Mouse (Mus musculus) forebrain, postnatal 0 days (tissue): ENCODE data around the gene Slc39a11. TPM values are rescaled to one million over a fixed set of nuclear protein-coding genes. Genes with fewer than 3 reads are reported as not detected.

ENCODE experiments used
- ATAC-seq: fragments of 200-750 bp; cut with Nextera tagmentation; 2 replicates; pipeline ENCODE4 v1.8.0; 2017; ENCODE audit warnings: mild to moderate bottlenecking, moderate library complexity
- DNase-seq: peaks from one replicate; pipeline ENCODE4 v3.0.0-alpha.2; 2015
- H3K27ac ChIP-seq: fragments of 300-500 bp; sonication (generic); 2 replicates; pipeline ENCODE4 v1.5.1; 2014; ENCODE audit warnings: low read depth, mild to moderate bottlenecking, antibody characterized with exemption, low read length, moderate library complexity, mixed read lengths
- H3K27me3 ChIP-seq: fragments of 300-500 bp; sonication (generic); 2 replicates; pipeline ENCODE4 v1.6.1; 2014; ENCODE audit warnings: mild to moderate bottlenecking, low read length, mixed read lengths; ENCODE audit not compliant: insufficient read depth
- H3K36me3 ChIP-seq: fragments of 300-500 bp; sonication (generic); 2 replicates; pipeline ENCODE4 v1.6.1; 2014; ENCODE audit warnings: mild to moderate bottlenecking, moderate library complexity; ENCODE audit not compliant: insufficient read depth
- H3K4me1 ChIP-seq: fragments of 300-500 bp; sonication (generic); 2 replicates; pipeline ENCODE4 v1.6.1; 2014; ENCODE audit warnings: antibody characterized with exemption; ENCODE audit not compliant: insufficient read depth
- H3K4me2 ChIP-seq: fragments of 300-500 bp; sonication (generic); 2 replicates; pipeline ENCODE4 v1.6.1; 2014; ENCODE audit warnings: low read depth, mild to moderate bottlenecking, moderate library complexity
- H3K4me3 ChIP-seq: fragments of 300-500 bp; sonication (generic); 2 replicates; pipeline ENCODE4 v1.5.1; 2014; ENCODE audit warnings: low read depth, low read length, mixed read lengths
- H3K9ac ChIP-seq: fragments of 300-500 bp; sonication (generic); 2 replicates; pipeline ENCODE4 v1.6.1; 2014; ENCODE audit warnings: mild to moderate bottlenecking
- H3K9me3 ChIP-seq: fragments of 300-500 bp; sonication (generic); 2 replicates; pipeline ENCODE4 v1.6.1; 2016; ENCODE audit warnings: low read length
- CTCF ChIP-seq: sonication (generic); IDR thresholded peaks from 2 replicates; pipeline ENCODE4 v1.5.1; 2016; ENCODE audit warnings: antibody characterized with exemption, control low read depth, low read depth
- WGBS: fragments of 180-500 bp; shearing (Covaris S2); extraction: QIAGEN DNeasy Blood & Tissue Kit; methylation state at CpG from one replicate; pipeline ENCODE4 v1.1.7; 2014; 5-methylcytosine and 5-hydroxymethylcytosine counted together
- polyA plus RNA-seq: library from polyadenylated mRNA; unstranded; fragments of >200 nt; fragmentation: Nextera tagmentation; extraction: Ambion mirVana; gene quantifications from 2 replicates; pipeline ENCODE4 v1.2.1, GENCODE M21; 2015
- total RNA-seq: library from RNA; depleted of rRNA; stranded (reverse); fragments of >200 nt; gene quantifications from 2 replicates; pipeline ENCODE4 v1.2.3, GENCODE M21; 2014

Gene Slc39a11
- total and polyA plus RNA-seq, 2 experiments from 2014 or later: 39.1 to 48.2 TPM

DNA sequence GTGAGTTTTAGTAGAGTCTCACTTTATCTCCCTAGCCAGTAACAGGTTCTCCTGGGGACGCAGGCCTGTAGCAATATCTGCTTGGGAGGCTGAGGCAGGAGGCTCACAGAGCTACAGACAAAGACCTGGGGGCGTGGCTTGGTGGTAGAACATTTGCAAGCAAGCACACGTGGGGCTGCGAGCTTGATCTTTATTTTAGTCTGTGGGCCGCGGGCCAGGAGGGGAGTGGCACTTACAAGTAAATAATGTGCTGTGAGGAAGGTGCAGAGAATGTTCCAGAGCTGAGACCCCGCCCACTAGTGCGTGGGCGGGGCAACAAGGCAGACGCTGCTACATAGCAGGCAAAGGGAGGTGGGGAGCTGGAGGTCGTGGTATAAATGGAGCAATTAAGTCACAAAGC, 250.3 kb downstream of the Slc39a11 start:
- Histone ChIP-seq H3K27me3 (no peaks in the 10 kb centered on the region), H3K4me3 (no peak overlapping the region), H3K9ac (no peak overlapping the region), H3K9me3 (0 out of 2 replicates have a peak, but pooled peaks cover 4% of the 10 kb centered on the region), H3K4me2 (no peak overlapping the region), H3K27ac (no peak overlapping the region), H3K36me3 (no peaks in the 10 kb centered on the region), H3K4me1 (no peaks in the 10 kb centered on the region)
- WGBS: 80% methylated on average over 11 of the region's 11 CpGs
- DNase-seq (no peak), ATAC-seq (no peak)
- no peak for TF ChIP-seq CTCF

DNA sequence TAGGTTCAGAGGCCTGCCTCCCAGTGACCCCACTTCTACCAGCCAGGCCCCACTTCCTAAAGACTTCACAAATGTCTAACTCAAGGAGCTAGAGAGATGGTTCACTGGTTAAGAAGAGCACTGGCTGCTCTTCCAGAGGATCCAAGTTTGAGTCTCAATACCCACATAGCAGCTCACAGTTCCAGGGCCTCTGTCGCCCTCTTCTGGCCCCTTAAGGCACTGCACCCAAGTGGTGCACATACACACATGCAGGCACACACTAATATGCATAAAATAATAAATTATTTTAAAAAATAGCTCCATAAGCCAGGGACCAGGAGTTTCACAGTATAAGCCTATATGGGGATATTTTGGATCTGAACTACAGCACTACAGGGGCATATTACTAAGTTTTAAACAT, 252.5 kb downstream of the Slc39a11 start:
- 58% methylated on average over 1 of the region's 1 CpGs for WGBS
- Histone ChIP-seq H3K36me3 (no peaks in the 10 kb centered on the region), H3K27ac (no peak overlapping the region), H3K27me3 (no peaks in the 10 kb centered on the region), H3K4me3 (no peak overlapping the region), H3K4me1 (0 out of 2 replicates have a peak, but pooled peaks cover 3% of the 10 kb centered on the region), H3K4me2 (no peak overlapping the region), H3K9ac (no peak overlapping the region), H3K9me3 (0 out of 2 replicates have a peak, but pooled peaks cover 4% of the 10 kb centered on the region)
- no peak for ATAC-seq
- peak; percentile 41 for TF ChIP-seq CTCF
- no peak for DNase-seq

- Histone ChIP-seq H3K4me1 (0 out of 2 replicates have a peak, but pooled peaks cover 7% of the 10 kb centered on the region), H3K27ac (no peak overlapping the region), H3K27me3 (no peaks in the 10 kb centered on the region), H3K4me3 (no peak overlapping the region), H3K36me3 (no peaks in the 10 kb centered on the region), H3K9ac (no peak overlapping the region), H3K4me2 (no peak overlapping the region), H3K9me3 (0 out of 2 replicates have a peak, but pooled peaks cover 4% of the 10 kb centered on the region)
- no peak for ATAC-seq
- no peak for DNase-seq
- 44% methylated on average over 23 of the region's 23 CpGs for WGBS
- no peak for TF ChIP-seq CTCF
Measured at GRCm38 (mm10) chr11:113393366-113394150, 256.3 kb downstream of the Slc39a11 start.

GRCm38 (mm10) chr11:113391664-113392063, 258.2 kb downstream of the Slc39a11 start:
- no peak overlapping the region for H3K27ac ChIP-seq
- ATAC-seq (no peak), DNase-seq (no peak)
- H3K4me1 ChIP-seq: 0 out of 2 replicates have a peak, but pooled peaks cover 7% of the 10 kb centered on the region
- H3K9ac ChIP-seq: no peak overlapping the region
- WGBS: 87% methylated on average over 12 of the region's 12 CpGs
- H3K4me3 ChIP-seq: no peak overlapping the region
- no peak for TF ChIP-seq CTCF
- H3K9me3 ChIP-seq: no peaks in the 10 kb centered on the region
- no peaks in the 10 kb centered on the region for H3K36me3 ChIP-seq
- H3K27me3 ChIP-seq: no peaks in the 10 kb centered on the region
- no peak overlapping the region for H3K4me2 ChIP-seq

DNA sequence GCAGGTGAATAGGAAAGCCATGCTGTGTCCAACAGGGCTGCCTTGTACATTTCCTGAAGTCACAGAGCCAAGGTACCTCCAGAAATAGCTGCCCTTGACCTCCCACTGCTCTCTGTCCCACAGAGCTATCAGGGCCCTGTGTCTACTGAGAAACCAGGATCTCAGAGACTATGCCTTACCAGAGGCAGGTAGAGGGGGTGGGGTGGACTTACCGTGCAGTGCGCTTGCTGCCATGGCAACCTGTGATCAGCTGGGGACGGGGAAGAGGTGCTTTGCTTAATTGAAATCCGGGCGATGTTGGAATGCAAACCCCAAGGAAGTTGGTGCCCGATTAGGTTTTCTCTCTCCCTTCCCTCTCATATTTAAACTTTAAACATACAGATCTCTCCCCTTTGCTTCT, 260.2 kb downstream of the Slc39a11 start:
- no peak overlapping the region for H3K9ac ChIP-seq
- no peak overlapping the region for H3K4me3 ChIP-seq
- WGBS: 20% methylated on average over 6 of the region's 6 CpGs
- 0 out of 2 replicates have a peak overlapping the region, but pooled peaks have one; percentile 23 for H3K27ac ChIP-seq
- DNase-seq (peak; percentile 67), ATAC-seq (peak; percentile 90; the same call in 1 of the 2 replicates)
- no peaks in the 10 kb centered on the region for H3K36me3 ChIP-seq
- no peak overlapping the region for H3K4me2 ChIP-seq
- no peaks in the 10 kb centered on the region for H3K9me3 ChIP-seq
- no peaks in the 10 kb centered on the region for H3K27me3 ChIP-seq
- H3K4me1 ChIP-seq: 0 out of 2 replicates have a peak, but pooled peaks cover 7% of the 10 kb centered on the region
- no peak for TF ChIP-seq CTCF

DNA sequence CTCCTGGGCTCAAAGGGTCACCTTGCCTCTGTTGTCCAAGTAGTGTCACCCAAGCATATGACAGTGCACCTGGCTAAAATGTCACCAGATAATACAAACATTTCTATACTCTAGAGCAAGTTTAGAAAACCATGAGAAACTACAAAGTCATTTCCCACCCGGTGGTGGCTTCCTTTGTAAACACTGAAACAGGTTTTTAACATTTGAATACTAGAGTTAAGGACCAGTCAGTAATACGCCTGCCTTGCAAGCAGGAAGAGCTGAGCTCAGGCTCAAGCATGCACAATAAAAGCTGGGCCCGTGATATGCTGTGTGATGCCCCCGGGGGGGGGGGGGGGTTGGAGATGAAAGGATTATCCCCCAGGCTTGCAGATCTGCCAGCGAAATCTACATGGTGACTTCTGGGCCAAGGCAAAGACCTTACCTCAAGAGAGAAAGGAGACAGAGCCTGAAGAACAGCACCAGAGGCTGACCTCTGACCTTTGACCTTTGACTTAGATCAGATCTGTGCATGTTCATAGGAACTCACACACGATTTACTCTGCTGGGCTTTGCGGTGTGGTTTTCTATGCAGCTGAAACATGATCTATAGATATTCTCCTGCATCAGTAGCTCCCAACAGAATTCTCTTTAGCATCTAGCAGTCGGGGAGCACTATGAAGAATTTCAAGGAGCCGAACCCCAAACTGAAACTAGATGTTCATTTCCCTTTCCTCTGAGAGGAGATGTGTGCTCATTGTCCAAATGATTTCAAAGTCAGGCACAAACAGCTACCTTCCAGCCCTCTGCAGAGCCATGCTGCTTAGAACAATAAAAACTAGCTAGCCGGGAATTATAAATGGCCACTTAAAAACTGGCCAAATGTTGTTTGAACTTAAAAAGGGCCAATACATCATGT, 267.0 kb downstream of the Slc39a11 start:
- 48% methylated on average over 10 of the region's 10 CpGs for WGBS
- Histone ChIP-seq H3K4me1 (no peaks in the 10 kb centered on the region), H3K9me3 (no peaks in the 10 kb centered on the region), H3K27ac (no peak overlapping the region), H3K9ac (no peak overlapping the region), H3K4me2 (no peak overlapping the region), H3K4me3 (no peak overlapping the region), H3K36me3 (no peaks in the 10 kb centered on the region), H3K27me3 (no peaks in the 10 kb centered on the region)
- TF ChIP-seq CTCF: no peak
- ATAC-seq (no peak), DNase-seq (no peak)
